Mouse (Mus musculus) heart, postnatal 0 days (tissue): ENCODE measurements around the gene Galc. TPM values are rescaled to one million over a fixed set of nuclear protein-coding genes. Genes with fewer than 3 reads are reported as not detected.

Experiments
- ATAC-seq: fragments of 200-750 bp; cut with Nextera tagmentation; 2 replicates; pipeline ENCODE4 v1.8.0; 2017; ENCODE audit warnings: low read depth, moderate number of reproducible peaks, moderate library complexity; ENCODE audit not compliant: insufficient read depth
- DNase-seq: peaks from one replicate; pipeline ENCODE4 v3.0.0-alpha.2; 2016; ENCODE audit warnings: low spot score
- H3K27ac ChIP-seq: fragments of 300-500 bp; sonication (generic); 2 replicates; pipeline ENCODE4 v1.5.1; 2014; ENCODE audit warnings: low read depth, mild to moderate bottlenecking
- H3K27me3 ChIP-seq: fragments of 300-500 bp; sonication (generic); 2 replicates; pipeline ENCODE4 v1.6.1; 2014; ENCODE audit warnings: low read length, mixed read lengths; ENCODE audit not compliant: control insufficient read depth, insufficient read depth
- H3K36me3 ChIP-seq: fragments of 300-500 bp; sonication (generic); replicated peaks from 2 replicates; pipeline ENCODE4 v1.6.1; 2014; ENCODE audit warnings: low read length, mixed read lengths; ENCODE audit not compliant: control insufficient read depth, insufficient read depth
- H3K4me1 ChIP-seq: fragments of 300-500 bp; sonication (generic); 2 replicates; pipeline ENCODE4 v1.6.1; 2014; ENCODE audit warnings: antibody characterized with exemption; ENCODE audit not compliant: control insufficient read depth, insufficient read depth
- H3K4me2 ChIP-seq: fragments of 300-500 bp; sonication (generic); 2 replicates; pipeline ENCODE4 v1.6.1; 2014; ENCODE audit warnings: low read depth, mild to moderate bottlenecking, low read length, moderate library complexity
- H3K4me3 ChIP-seq: fragments of 300-500 bp; sonication (generic); 2 replicates; pipeline ENCODE4 v1.5.1; 2014; ENCODE audit warnings: low read depth, low read length
- H3K9ac ChIP-seq: fragments of 300-500 bp; sonication (generic); replicated peaks from 2 replicates; pipeline ENCODE4 v1.6.1; 2014; ENCODE audit warnings: low read depth, low read length, mixed read lengths
- H3K9me3 ChIP-seq: fragments of 300-500 bp; sonication (generic); replicated peaks from 2 replicates; pipeline ENCODE4 v1.6.1; 2016; ENCODE audit warnings: low read length; ENCODE audit not compliant: control insufficient read depth
- CTCF ChIP-seq: IDR thresholded peaks from 2 replicates; pipeline ENCODE4 v1.5.1; 2016; ENCODE audit warnings: antibody characterized with exemption, control low read depth, low read depth
- EP300 ChIP-seq: IDR thresholded peaks from 2 replicates; pipeline ENCODE4 v1.6.1; 2016; ENCODE audit warnings: antibody characterized with exemption, low read depth
- WGBS: fragments of 180-500 bp; shearing (Covaris S2); extraction: QIAGEN DNeasy Blood & Tissue Kit; methylation state at CpG from one replicate; pipeline ENCODE4 v1.1.7; 2014; 5-methylcytosine and 5-hydroxymethylcytosine counted together
- polyA plus RNA-seq: library from polyadenylated mRNA; unstranded; fragments of >200 nt; fragmentation: Nextera tagmentation; extraction: Ambion mirVana; gene quantifications from 2 replicates; pipeline ENCODE4 v1.2.1, GENCODE M21; 2015
- total RNA-seq: library from RNA; depleted of rRNA; stranded (reverse); fragments of >200 nt; gene quantifications from 2 replicates; pipeline ENCODE4 v1.2.3, GENCODE M21; 2014; ENCODE audit warnings: low replicate concordance

The Galc gene
- total and polyA plus RNA-seq, 2 experiments from 2014 or later = 4.3 to 10.5 TPM

DNA sequence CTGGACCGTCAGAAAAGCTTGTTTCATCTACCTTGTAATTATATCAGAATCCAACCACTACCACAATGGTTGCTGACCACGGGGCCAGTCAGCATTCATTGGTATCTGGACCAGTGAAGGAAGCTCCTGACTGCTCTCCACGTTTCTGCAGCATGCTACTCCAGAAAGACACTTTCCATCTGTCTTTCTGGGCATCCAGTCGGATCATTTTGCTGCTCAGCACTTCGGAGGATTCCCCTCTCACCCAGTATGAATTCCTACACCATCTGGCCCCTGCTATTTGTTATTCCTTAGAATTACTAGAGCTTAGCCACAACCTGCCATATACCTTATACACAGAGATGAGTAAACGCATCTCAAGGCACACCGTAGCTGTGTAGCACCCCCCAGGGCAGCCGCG, 70.2 kb downstream of the Galc start:
- Histone ChIP-seq H3K4me3 (no peak overlapping the region), H3K9me3 (no peaks in the 10 kb centered on the region), H3K9ac (no peak overlapping the region), H3K27me3 (no peaks in the 10 kb centered on the region), H3K4me1 (no peaks in the 10 kb centered on the region), H3K27ac (no peak overlapping the region), H3K36me3 (no peaks in the 10 kb centered on the region), H3K4me2 (no peak overlapping the region)
- TF ChIP-seq EP300 (no peak), CTCF (no peak)
- no peak for ATAC-seq
- DNase-seq = no peak
- WGBS = 71% methylated on average over 9 of the region's 9 CpGs

GRCm38 (mm10) chr12:98187186-98187899, 71.9 kb downstream of the Galc start:
- ATAC-seq (no peak), DNase-seq (no peak)
- Histone ChIP-seq H3K36me3 (no peaks in the 10 kb centered on the region), H3K4me2 (no peak overlapping the region), H3K9me3 (no peaks in the 10 kb centered on the region), H3K27ac (no peak overlapping the region), H3K27me3 (no peaks in the 10 kb centered on the region), H3K4me1 (no peaks in the 10 kb centered on the region), H3K9ac (no peak overlapping the region), H3K4me3 (no peak overlapping the region)
- WGBS = 65% methylated on average over 8 of the region's 8 CpGs
- TF ChIP-seq EP300 (no peak), CTCF (no peak)

DNA sequence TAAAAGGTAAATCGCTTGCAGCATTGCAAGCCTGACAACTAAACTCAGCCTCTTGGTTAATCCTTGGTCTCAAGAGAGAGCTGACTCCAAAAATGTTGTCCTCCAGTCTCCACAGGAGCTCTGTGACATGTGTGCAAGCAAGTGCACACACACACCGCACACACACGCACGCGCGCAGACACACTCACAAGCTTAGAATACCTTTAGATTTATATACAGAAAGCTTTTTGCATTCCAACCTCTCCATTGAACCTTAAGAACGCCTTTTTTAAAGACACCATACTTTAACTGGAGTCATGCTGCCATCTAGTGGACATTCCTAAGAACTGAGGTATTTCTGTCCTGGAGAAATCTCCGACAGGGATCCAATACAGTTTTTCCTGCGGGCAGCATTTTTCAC, 77.5 kb downstream of the Galc start:
- TF ChIP-seq CTCF (peak; percentile 69), EP300 (no peak)
- WGBS = 16% methylated on average over 9 of the region's 9 CpGs
- Histone ChIP-seq H3K36me3 (no peaks in the 10 kb centered on the region), H3K9ac (no peak overlapping the region), H3K27ac (no peak overlapping the region), H3K4me1 (no peaks in the 10 kb centered on the region), H3K27me3 (no peaks in the 10 kb centered on the region), H3K4me2 (peak overlapping the region; percentile 20; the same call in 1 of the 2 replicates), H3K4me3 (no peak overlapping the region), H3K9me3 (no peaks in the 10 kb centered on the region)
- ATAC-seq = no peak
- DNase-seq = peak; percentile 76

DNA sequence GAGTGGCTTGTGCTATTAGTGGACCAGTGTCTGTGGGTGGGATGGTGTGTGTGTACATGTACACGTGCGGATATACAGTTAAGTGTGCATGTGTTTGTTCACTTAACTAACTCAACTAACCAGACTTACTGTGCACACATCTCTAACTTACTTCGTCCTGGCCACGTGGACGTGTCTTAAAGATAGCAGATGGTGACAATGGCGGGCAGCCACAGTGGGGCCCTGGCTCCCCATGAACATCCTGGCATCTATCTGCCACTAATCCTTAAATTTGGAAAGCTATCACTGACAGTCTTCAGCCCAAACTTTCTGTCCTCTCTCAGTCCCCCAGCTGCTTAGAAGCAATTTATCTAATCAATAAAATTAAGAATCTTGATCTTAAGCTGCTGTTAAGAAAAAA, 78.5 kb downstream of the Galc start:
- H3K36me3 ChIP-seq = no peaks in the 10 kb centered on the region
- WGBS = 77% methylated on average over 6 of the region's 6 CpGs
- TF ChIP-seq EP300 (no peak), CTCF (no peak)
- H3K27me3 ChIP-seq = no peaks in the 10 kb centered on the region
- no peak overlapping the region for H3K27ac ChIP-seq
- no peak overlapping the region for H3K4me2 ChIP-seq
- H3K4me3 ChIP-seq = no peak overlapping the region
- no peaks in the 10 kb centered on the region for H3K9me3 ChIP-seq
- ATAC-seq (no peak), DNase-seq (no peak)
- H3K9ac ChIP-seq = no peak overlapping the region
- no peaks in the 10 kb centered on the region for H3K4me1 ChIP-seq

- TF ChIP-seq CTCF = no peak
- TF ChIP-seq EP300 = no peak
These were observed 78.9 kb downstream of the Galc start for GRCm38 (mm10) chr12:98180235-98180800.

DNA sequence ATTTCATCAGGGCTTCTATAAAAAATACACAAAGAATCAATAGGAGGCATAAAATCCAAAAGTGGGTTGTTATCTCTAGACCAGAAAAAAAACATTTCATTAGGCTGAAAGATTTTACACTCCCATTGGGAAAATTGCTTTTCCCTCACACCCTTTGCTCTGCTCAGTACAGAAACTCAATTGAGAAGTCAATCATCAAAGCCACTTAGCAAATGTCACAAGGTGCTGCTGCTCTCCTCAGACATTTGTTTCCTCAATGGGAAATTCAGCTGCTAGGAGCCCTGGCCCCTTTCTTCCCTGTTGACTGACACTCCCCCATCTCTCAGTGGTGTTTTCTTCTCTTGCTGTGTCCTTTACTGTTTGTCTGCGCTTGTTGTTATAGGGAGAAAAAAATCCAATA, 79.8 kb downstream of the Galc start:
- no peak overlapping the region for H3K27ac ChIP-seq
- ATAC-seq = no peak
- no peak overlapping the region for H3K4me3 ChIP-seq
- TF ChIP-seq EP300 (no peak), CTCF (no peak)
- H3K9me3 ChIP-seq = no peaks in the 10 kb centered on the region
- no peak for DNase-seq
- no peaks in the 10 kb centered on the region for H3K36me3 ChIP-seq
- no peaks in the 10 kb centered on the region for H3K4me1 ChIP-seq
- WGBS = 68% methylated on average over 1 of the region's 1 CpGs
- H3K4me2 ChIP-seq = no peak overlapping the region
- H3K9ac ChIP-seq = no peak overlapping the region
- no peaks in the 10 kb centered on the region for H3K27me3 ChIP-seq

More at GRCm38 (mm10) chr12:98180235-98180800, 78.9 kb downstream of the Galc start:
- H3K4me1 ChIP-seq = no peaks in the 10 kb centered on the region
- H3K9me3 ChIP-seq = no peaks in the 10 kb centered on the region
- no peak overlapping the region for H3K27ac ChIP-seq
- H3K36me3 ChIP-seq = no peaks in the 10 kb centered on the region
- no peak overlapping the region for H3K4me2 ChIP-seq
- WGBS = 91% methylated on average over 16 of the region's 16 CpGs
- no peaks in the 10 kb centered on the region for H3K27me3 ChIP-seq
- no peak for ATAC-seq
- no peak for DNase-seq
- H3K4me3 ChIP-seq = no peak overlapping the region
- no peak overlapping the region for H3K9ac ChIP-seq
